Mouse (Mus musculus): ENCODE results near the gene Frat1. TPM values are rescaled to one million over a fixed set of nuclear protein-coding genes. Genes with fewer than 3 reads are reported as not detected.

The Frat1 gene
- polyA plus RNA-seq (2014; fragmentation: Nextera tagmentation; extraction: Ambion mirVana): 13.3 and 15.4 TPM in 2 replicates

DNA sequence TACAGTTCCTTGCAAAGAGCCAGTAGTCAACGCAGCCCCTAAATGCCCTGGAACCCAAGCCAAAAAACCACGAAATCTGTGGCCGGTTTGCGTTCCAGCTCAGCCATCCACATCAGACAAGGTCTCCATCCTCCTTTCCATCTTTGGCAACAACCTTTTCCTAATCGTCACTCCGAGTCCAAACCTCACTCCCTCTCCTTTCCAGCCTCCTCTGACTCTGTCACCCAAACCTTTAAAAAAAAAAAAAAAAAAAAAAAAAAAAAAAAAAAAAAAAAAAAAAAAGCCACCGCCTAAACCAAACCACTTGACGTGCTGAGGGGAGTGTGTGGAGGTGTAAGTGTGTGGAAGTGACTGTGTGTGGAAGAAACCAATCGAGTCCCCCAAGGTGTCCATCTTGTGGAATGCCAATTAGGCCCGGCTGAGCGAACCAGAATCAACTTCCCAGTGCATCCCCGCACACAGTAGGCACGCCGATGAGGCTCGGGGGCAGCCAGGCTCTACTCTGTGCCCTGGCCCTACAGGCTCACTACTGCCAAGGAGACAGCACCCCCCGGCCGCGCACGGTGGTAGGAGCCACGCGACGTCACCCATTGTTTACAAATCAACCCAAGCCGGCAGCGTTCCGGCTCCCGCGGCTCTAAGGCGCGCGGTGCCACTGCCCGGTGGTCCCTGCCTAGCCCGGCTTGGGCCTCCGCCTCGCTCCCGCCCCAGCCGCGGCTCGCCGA is at the start of gene Frat1:
Frat1 (plus strand) TSS at position 590 of the 725 bp plus-strand sequence.
- 2% methylated on average over 39 of the region's 39 CpGs for WGBS
- H3K9me3 ChIP-seq (ENCODE audit: control insufficient read depth, low read length): no peaks in the 10 kb centered on the region
- peak; percentile 98 for DNase-seq (ENCODE audit: low spot score)

DNA sequence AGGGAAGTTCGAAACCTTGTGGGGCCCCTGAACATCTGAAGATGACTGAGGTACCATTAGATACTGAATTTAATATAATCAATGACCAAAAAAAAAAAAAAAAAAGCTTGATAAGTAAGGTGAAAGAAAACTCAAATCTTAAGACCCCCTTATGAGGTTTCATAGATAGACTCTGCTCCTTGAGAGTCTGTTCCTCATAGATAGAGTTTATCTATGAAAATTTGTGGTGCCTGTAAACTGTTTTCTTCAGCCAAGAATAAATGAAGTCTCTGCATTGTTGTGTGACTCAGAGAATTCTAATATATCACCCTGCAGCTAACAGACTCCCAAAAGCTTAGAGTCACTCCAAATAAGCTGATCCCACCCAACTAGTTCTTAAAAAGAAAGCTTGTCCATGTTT is 42.9 kb upstream of the Frat1 start:
- 92% methylated on average over 1 of the region's 1 CpGs for WGBS
- no peak for ATAC-seq (replicated peaks; ENCODE audit: low FRiP score, low TSS enrichment, low read depth)
- no peaks in the 10 kb centered on the region for H3K9me3 ChIP-seq (ENCODE audit: control insufficient read depth, low read length)
- no peak for DNase-seq (ENCODE audit: low spot score)
- no peak overlapping the region for H3K4me3 ChIP-seq (ENCODE audit: low read depth, low read length)
- H3K36me3 ChIP-seq (ENCODE audit: control insufficient read depth, insufficient read depth, low read length): peaks cover 50% of the 10 kb centered on the region
- no peak overlapping the region for H3K4me2 ChIP-seq (ENCODE audit: low read length)
- H3K9ac ChIP-seq (ENCODE audit: low read length): no peak overlapping the region
- no peak overlapping the region for H3K27ac ChIP-seq (ENCODE audit: low read depth)
- no peaks in the 10 kb centered on the region for H3K27me3 ChIP-seq (replicated peaks; ENCODE audit: control insufficient read depth, insufficient read depth, low read length)
- no peaks in the 10 kb centered on the region for H3K4me1 ChIP-seq (replicated peaks; ENCODE audit: control insufficient read depth, insufficient read depth, low read length)

More for the DNA sequence above, at the start of gene Frat1:
- Histone ChIP-seq H3K4me1 (replicated peaks; ENCODE audit: control insufficient read depth, insufficient read depth, low read length) (peaks cover 9% of the 10 kb centered on the region), H3K9ac (ENCODE audit: low read length) (peak within 1 kb of the TSS; percentile 64), H3K4me3 (ENCODE audit: low read depth, low read length) (peak within 1 kb of the TSS; percentile 63), H3K27me3 (replicated peaks; ENCODE audit: control insufficient read depth, insufficient read depth, low read length) (peaks cover 19% of the 10 kb centered on the region), H3K36me3 (ENCODE audit: control insufficient read depth, insufficient read depth, low read length) (no peaks in the 10 kb centered on the region), H3K27ac (ENCODE audit: low read depth) (peak within 1 kb of the TSS; percentile 87), H3K4me2 (ENCODE audit: low read length) (peak within 1 kb of the TSS; percentile 97)
- ATAC-seq (replicated peaks; ENCODE audit: low FRiP score, low TSS enrichment, low read depth): peak; percentile 91

DNA sequence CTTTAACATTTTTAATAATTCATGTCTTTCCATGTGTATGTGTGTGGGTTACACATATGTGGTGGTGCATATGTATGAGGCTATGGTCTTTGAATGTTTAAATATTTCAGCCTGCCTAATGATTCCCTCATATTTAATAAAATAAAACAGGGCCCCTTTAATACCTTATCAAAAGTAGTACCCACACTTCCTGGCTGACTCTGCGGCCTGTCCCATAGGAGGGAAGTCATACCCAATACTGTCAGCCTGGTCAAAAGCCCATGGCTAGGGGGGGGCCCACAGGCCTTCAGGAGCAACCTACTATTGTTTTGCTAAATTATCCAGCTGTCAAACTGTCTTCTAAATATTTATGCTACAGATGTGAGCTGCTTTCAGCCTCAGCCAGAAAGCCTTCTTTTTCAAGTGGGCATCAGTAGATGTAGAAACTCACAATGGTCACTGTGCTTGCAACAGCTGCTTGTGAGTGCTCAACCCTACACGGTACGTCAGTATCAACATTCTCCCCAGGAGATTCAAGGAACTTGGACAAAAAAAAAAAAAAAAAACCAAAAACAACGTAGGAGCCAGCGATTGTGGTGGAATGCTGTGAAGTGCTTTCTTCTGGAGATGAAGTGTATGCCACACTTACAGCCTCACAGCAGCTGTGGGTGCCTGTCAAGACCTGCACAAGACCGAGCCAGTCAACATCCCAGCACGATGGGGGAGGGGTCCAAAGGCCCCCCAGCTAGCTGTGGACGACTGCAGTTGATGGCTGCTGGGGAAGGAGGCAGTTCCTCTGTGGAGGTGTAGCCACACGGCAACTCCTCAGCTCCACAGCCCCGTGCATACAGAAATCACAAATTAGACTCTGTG is 40.4 kb upstream of the Frat1 start:
- H3K27me3 ChIP-seq (replicated peaks; ENCODE audit: control insufficient read depth, insufficient read depth, low read length): no peaks in the 10 kb centered on the region
- no peak for DNase-seq (ENCODE audit: low spot score)
- WGBS: 50% methylated on average over 10 of the region's 10 CpGs

DNA sequence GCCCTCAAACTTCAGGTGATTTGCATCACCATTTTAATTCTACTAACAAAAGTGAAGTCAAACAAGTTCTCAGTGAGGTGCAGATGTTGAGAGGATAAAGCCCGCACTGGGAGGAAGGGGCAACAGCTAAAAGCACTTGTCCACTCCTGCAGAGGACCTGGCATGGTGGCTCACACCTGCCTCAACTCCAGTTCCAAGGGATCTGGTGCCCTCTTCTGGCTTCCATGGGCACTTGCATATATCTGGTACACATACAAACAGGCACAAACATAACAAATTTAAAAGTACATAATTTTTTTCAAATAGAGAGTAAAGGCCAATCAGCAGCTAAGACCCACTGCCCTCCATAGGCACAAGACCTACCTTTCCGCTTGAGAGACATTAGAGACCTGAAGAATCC is 38.4 kb upstream of the Frat1 start:
- no peaks in the 10 kb centered on the region for H3K27me3 ChIP-seq (replicated peaks; ENCODE audit: control insufficient read depth, insufficient read depth, low read length)
- H3K4me1 ChIP-seq (replicated peaks; ENCODE audit: control insufficient read depth, insufficient read depth, low read length): no peaks in the 10 kb centered on the region; the same call in 1 of the 2 replicates
- ATAC-seq (replicated peaks; ENCODE audit: low FRiP score, low TSS enrichment, low read depth) (no peak), DNase-seq (ENCODE audit: low spot score) (no peak)
- H3K9me3 ChIP-seq (ENCODE audit: control insufficient read depth, low read length): no peaks in the 10 kb centered on the region
- H3K9ac ChIP-seq (ENCODE audit: low read length): no peak overlapping the region
- H3K27ac ChIP-seq (ENCODE audit: low read depth): no peak overlapping the region
- H3K36me3 ChIP-seq (ENCODE audit: control insufficient read depth, insufficient read depth, low read length): peaks cover 20% of the 10 kb centered on the region
- H3K4me2 ChIP-seq (ENCODE audit: low read length): no peak overlapping the region
- H3K4me3 ChIP-seq (ENCODE audit: low read depth, low read length): no peak overlapping the region
- WGBS: 93% methylated on average over 2 of the region's 2 CpGs

More for the DNA sequence above, 40.4 kb upstream of the Frat1 start:
- no peak for ATAC-seq (replicated peaks; ENCODE audit: low FRiP score, low TSS enrichment, low read depth)
- H3K4me2 ChIP-seq (ENCODE audit: low read length): no peak overlapping the region
- peaks cover 38% of the 10 kb centered on the region for H3K36me3 ChIP-seq (ENCODE audit: control insufficient read depth, insufficient read depth, low read length)
- no peaks in the 10 kb centered on the region for H3K9me3 ChIP-seq (ENCODE audit: control insufficient read depth, low read length)
- no peaks in the 10 kb centered on the region for H3K4me1 ChIP-seq (replicated peaks; ENCODE audit: control insufficient read depth, insufficient read depth, low read length)
- no peak overlapping the region for H3K9ac ChIP-seq (ENCODE audit: low read length)
- no peak overlapping the region for H3K27ac ChIP-seq (ENCODE audit: low read depth)
- no peak overlapping the region for H3K4me3 ChIP-seq (ENCODE audit: low read depth, low read length)

- ATAC-seq (replicated peaks; ENCODE audit: low FRiP score, low TSS enrichment, low read depth) (no peak), DNase-seq (ENCODE audit: low spot score) (no peak)
- no peak overlapping the region for H3K9ac ChIP-seq (ENCODE audit: low read length)
- 58% methylated on average over 1 of the region's 1 CpGs for WGBS
- peaks cover 3% of the 10 kb centered on the region; the same call in 1 of the 2 replicates for H3K4me1 ChIP-seq (replicated peaks; ENCODE audit: control insufficient read depth, insufficient read depth, low read length)
- H3K36me3 ChIP-seq (ENCODE audit: control insufficient read depth, insufficient read depth, low read length): peaks cover 12% of the 10 kb centered on the region; the same call in 1 of the 2 replicates
- H3K4me2 ChIP-seq (ENCODE audit: low read length): no peak overlapping the region
- no peak overlapping the region for H3K27ac ChIP-seq (ENCODE audit: low read depth)
- no peaks in the 10 kb centered on the region for H3K27me3 ChIP-seq (replicated peaks; ENCODE audit: control insufficient read depth, insufficient read depth, low read length)
- no peaks in the 10 kb centered on the region for H3K9me3 ChIP-seq (ENCODE audit: control insufficient read depth, low read length)
- no peak overlapping the region for H3K4me3 ChIP-seq (ENCODE audit: low read depth, low read length)
These were observed 36.8 kb upstream of the Frat1 start for GRCm38 (mm10) chr19:41792934-41793486.

DNA sequence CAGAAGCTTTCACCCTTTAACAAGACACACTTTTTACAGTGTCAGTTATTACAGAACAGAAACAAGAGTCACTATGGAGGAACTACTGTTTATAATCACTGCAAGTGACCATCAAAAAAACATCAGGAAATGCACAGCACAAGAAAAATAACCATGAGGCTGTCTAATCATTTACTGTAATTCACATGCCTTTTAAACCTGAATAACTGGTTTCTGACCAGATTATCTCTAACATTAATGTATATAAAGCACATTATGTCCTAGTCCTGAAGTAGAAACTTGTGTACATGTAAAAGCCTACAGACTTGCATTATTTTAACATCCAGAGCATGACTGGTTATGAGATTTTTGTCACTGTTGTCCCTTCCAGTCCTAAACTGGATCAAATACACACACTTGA is 35.8 kb upstream of the Frat1 start:
- ATAC-seq (replicated peaks; ENCODE audit: low FRiP score, low TSS enrichment, low read depth): no peak
- no peak for DNase-seq (ENCODE audit: low spot score)
- Histone ChIP-seq H3K27ac (ENCODE audit: low read depth) (no peak overlapping the region), H3K36me3 (ENCODE audit: control insufficient read depth, insufficient read depth, low read length) (0 out of 2 replicates have a peak, but pooled peaks cover 9% of the 10 kb centered on the region), H3K4me2 (ENCODE audit: low read length) (peak overlapping the region; percentile 18; the same call in 1 of the 2 replicates), H3K4me1 (replicated peaks; ENCODE audit: control insufficient read depth, insufficient read depth, low read length) (peaks cover 3% of the 10 kb centered on the region; the same call in 1 of the 2 replicates), H3K9ac (ENCODE audit: low read length) (no peak overlapping the region), H3K9me3 (ENCODE audit: control insufficient read depth, low read length) (no peaks in the 10 kb centered on the region), H3K4me3 (ENCODE audit: low read depth, low read length) (no peak overlapping the region), H3K27me3 (replicated peaks; ENCODE audit: control insufficient read depth, insufficient read depth, low read length) (no peaks in the 10 kb centered on the region)

- no peak overlapping the region for H3K4me2 ChIP-seq (ENCODE audit: low read length)
- no peak overlapping the region for H3K27ac ChIP-seq (ENCODE audit: low read depth)
- WGBS: 83% methylated on average over 6 of the region's 6 CpGs
- H3K27me3 ChIP-seq (replicated peaks; ENCODE audit: control insufficient read depth, insufficient read depth, low read length): no peaks in the 10 kb centered on the region
- peaks cover 3% of the 10 kb centered on the region; the same call in 1 of the 2 replicates for H3K4me1 ChIP-seq (replicated peaks; ENCODE audit: control insufficient read depth, insufficient read depth, low read length)
- H3K4me3 ChIP-seq (ENCODE audit: low read depth, low read length): no peak overlapping the region
- no peaks in the 10 kb centered on the region for H3K9me3 ChIP-seq (ENCODE audit: control insufficient read depth, low read length)
- no peak for DNase-seq (ENCODE audit: low spot score)
- H3K9ac ChIP-seq (ENCODE audit: low read length): no peak overlapping the region
- H3K36me3 ChIP-seq (ENCODE audit: control insufficient read depth, insufficient read depth, low read length): 0 out of 2 replicates have a peak, but pooled peaks cover 4% of the 10 kb centered on the region
- no peak for ATAC-seq (replicated peaks; ENCODE audit: low FRiP score, low TSS enrichment, low read depth)
These were observed 34.9 kb upstream of the Frat1 start for GRCm38 (mm10) chr19:41794901-41795300.

DNA sequence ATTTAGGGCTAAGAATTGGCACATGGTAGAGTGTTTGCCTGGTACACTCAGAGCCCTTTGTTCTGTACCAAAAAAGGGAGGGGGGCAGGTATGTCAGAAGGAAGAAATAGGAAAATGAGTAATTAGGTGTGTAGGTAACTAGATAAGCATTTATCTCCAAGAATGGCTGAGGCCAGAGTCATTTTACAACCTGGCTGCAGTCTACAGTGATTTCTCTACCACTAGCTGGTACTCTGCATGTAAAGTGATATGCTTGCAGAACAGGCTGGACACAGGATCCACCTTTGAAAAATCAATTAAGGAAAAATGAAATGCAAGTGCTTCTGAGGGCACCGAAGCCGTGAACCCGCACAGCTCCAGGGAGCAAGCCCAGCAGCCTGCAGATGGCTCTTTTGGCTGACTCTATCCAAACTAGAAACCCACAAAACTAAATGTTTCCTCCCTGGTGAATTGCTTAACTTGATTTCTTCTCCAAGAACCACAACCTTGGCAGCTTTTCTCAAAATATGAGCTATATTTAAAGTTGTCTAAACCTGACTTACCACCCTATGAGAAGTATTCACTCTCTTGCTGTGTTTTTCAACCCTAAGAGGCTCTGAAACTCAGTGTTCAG is 33.5 kb upstream of the Frat1 start:
- H3K27ac ChIP-seq (ENCODE audit: low read depth): no peak overlapping the region; the same call in 1 of the 2 replicates
- DNase-seq (ENCODE audit: low spot score) (no peak), ATAC-seq (replicated peaks; ENCODE audit: low FRiP score, low TSS enrichment, low read depth) (no peak; the same call in 1 of the 2 replicates)
- H3K4me1 ChIP-seq (replicated peaks; ENCODE audit: control insufficient read depth, insufficient read depth, low read length): peaks cover 12% of the 10 kb centered on the region
- H3K9me3 ChIP-seq (ENCODE audit: control insufficient read depth, low read length): no peaks in the 10 kb centered on the region
- no peak overlapping the region for H3K4me2 ChIP-seq (ENCODE audit: low read length)
- H3K36me3 ChIP-seq (ENCODE audit: control insufficient read depth, insufficient read depth, low read length): 0 out of 2 replicates have a peak, but pooled peaks cover 4% of the 10 kb centered on the region
- no peak overlapping the region for H3K9ac ChIP-seq (ENCODE audit: low read length)
- no peaks in the 10 kb centered on the region for H3K27me3 ChIP-seq (replicated peaks; ENCODE audit: control insufficient read depth, insufficient read depth, low read length)
- H3K4me3 ChIP-seq (ENCODE audit: low read depth, low read length): no peak overlapping the region
- 75% methylated on average over 3 of the region's 3 CpGs for WGBS
